Mouse (Mus musculus): ENCODE data around the gene Gbgt1.

DNA sequence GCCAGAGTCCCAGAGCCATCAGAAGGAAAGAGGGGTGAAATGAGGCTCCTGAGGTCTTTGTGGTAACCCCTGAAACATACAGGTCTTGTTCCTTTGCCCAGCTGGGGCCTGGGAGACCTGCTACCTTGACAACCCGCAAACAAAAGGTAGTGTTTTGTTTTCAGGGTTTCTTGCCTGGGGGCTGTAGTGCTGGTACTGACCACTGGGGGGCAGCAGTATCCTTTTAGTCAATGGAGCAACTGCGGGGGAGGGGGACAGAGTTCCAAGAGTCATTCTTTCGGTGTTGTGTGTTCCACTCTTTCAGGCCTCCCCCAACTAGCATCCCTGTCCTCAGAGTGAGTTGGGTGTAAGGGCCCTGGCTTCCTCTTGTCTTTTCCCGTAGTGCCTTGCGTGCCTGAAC lies 17.8 kb downstream of the Gbgt1 start:
- TF ChIP-seq POLR2A (IDR thresholded peaks at IDR 0.05; ENCODE audit: borderline replicate concordance, extremely low read depth, low read depth, low read length) (0 out of 2 replicates have a peak, but pooled peaks have one; percentile 8), CTCF (IDR thresholded peaks at IDR 0.05; ENCODE audit: insufficient read depth, low read length) (peak; percentile 83)

All from lung, adult 2 months (tissue).